Mouse (Mus musculus) layer of hippocampus, adult 18-20 months (tissue): Measurements from ENCODE around the gene Zfp691. TPM values are rescaled to one million over a fixed set of nuclear protein-coding genes. Genes with fewer than 3 reads are reported as not detected.

Source experiments
- DNase-seq, 2 experiments: peaks; one replicate each; pipeline ENCODE4 v3.0.0; 2022; ENCODE audit warnings: low spot score in 2 of 2
- total RNA-seq, 2 experiments: library from RNA; stranded (reverse); gene quantifications; 2 replicates each; pipeline ENCODE4 v1.2.3; 2021

The Zfp691 gene
- total RNA-seq, 2 experiments from 2014 or later: 6.8 to 8.2 TPM

DNA sequence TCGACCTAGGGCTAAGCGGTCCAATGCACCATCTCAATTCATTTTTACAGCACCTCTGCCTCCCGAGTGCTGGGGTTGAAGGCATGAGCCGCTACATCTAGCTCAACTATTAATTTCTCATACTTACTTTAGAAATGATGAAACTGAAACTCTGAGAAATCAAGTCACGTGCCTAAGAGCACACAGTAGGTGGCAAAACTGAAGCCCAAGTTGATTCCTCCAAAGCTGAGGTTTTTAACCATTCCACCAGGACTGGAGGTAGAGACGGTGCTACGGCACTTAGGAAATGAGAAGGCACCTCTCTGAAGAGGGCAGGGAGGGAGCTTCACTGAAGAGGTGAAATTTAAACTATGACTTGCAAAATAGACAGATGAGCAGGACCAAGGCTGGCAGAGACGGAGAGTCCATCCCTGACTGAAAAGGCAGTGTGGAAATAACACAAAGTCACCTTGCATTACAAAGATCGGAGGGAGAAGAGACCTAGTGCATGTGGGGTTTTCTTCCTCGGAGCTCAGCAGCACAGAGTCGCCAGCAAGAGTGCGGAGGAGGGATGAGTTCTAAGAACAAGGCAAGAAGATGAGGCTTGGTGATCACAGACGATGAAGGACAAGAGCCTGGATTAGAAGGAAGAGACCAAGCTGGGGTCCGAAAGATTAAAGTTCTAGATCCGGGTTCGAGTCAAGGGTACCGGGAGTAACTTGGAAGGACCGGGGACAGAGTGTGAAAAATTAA, 910 bp downstream of the Zfp691 start:
- DNase-seq: peak in 1 of 2 experiments; percentile 26

DNA sequence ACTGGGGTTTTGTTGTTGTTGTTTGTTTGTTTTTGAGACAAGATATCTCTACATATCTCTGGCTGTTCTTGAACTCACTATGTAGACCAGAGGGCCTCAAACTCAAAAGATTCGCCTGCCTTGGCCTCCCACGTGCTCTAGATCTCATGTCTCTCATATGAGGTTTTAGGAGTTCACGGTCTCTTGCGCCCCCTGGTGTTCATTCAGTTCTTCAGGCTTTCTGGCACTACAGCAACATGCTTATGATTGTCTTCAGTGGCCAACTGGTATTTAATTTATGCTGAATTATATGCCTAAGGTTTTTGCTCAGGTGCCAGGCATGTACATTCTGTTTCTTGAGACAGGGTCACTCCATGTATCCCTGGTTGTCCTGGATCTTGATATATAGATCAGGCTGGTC, 6.3 kb downstream of the Zfp691 start:
- DNase-seq: peak; percentile 71 to 93

GRCm38 (mm10) chr4:119167068-119167467, 6.9 kb downstream of the Zfp691 start:
- DNase-seq: no peak

- no peak for DNase-seq
Measured at GRCm38 (mm10) chr4:119165916-119166315, 8.1 kb downstream of the Zfp691 start.

- DNase-seq: no peak
Measured at GRCm38 (mm10) chr4:119162990-119163389, 11.0 kb downstream of the Zfp691 start.

DNA sequence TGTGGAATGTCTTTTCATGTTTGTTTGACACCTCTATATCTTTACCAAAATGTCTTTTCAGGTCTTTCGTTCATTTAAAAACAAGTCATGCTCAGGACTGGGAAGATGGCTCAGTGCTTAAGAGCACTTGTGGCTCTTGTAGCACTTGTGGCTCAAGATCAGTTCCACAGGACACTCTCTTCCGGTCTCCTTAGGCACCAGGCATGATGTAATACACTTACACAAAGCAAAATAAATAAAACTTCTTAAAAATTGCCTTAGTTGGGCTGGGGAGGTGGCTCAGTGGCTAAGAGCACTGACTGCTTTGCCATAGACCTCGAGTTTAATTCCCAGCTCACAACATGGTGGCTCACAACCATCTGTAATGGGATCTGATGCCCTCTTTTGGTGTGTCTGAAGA, 12.6 kb downstream of the Zfp691 start:
- DNase-seq: no peak

DNA sequence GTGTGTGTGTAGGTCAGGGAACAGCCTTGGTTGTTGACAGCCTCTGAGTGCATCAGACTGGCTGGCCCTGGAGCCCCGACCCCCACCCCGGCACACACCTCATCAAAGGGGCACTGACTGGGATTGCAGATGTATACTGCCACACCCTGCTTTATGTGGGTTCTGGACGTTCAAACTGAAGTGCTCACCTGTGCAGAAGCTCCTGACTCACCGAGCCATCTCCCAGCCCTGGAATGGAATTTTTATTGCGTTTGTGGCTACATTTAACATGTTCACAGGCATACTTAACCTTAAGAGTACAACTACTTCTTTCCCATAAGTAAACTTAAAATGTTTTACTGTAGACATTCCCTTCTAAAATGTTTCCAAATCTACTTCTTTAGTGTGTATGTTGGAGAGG, 16.1 kb downstream of the Zfp691 start:
- no peak for DNase-seq

DNA sequence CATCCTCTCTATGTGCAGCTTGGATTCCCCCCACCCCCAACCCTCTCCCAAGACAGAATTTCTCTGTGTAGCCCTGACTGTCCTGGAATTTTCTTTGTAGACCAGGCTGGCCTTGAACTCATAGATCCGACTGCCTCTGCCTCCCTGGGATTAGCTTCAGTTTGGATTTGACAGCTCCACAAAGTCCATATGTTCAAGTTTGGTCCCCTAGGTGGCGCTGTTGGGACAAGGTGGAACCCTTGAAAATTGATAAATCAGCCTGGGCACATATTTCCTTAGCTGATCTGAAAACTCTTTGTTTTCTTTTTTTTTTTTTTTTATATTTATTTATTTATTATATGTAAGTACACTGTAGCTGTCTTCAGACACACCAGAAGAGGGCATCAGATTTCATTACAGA, 16.8 kb downstream of the Zfp691 start:
- peak in 1 of 2 experiments; percentile 67 for DNase-seq

DNA sequence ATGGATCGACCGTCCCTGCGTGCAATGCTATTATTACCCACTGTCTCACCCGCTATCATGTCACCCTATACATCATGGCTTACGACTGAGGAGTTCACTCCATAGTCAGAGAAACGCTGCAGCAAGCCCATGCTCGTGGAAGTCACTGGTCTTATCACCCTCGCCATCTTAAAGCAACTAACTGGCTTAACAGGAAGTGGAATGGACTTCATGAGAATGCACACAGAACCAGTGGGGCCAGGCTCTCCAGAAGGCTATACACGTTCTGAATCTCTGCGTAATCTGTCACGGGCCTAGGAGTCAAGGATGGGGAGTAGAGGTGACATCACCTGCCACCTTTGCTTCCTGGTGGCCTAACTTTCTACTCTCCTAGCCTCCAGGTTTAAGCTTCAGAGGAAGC, 25.3 kb downstream of the Zfp691 start:
- DNase-seq: no peak

GRCm38 (mm10) chr4:119147347-119147746, 26.6 kb downstream of the Zfp691 start:
- no peak for DNase-seq

DNA sequence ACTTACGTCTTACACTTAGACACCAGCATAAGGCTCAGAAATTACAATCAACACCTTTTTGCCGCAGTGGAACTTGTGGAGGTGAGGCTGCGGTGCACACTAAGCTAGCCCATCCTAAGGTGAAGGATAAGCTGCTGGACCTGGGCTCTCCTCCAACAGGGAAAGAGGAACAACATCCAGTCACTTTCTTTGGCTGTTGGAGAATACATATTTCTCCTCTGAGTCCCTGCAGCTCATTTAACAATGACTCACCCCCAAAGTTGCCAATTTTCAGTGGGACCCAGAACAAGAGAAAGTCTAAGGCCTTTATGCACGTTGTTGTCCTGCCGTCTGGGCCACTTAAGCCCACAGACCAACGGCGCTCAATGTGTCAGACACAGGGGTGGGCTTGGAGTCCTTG, 27.2 kb downstream of the Zfp691 start:
- no peak for DNase-seq

- DNase-seq: peak in 1 of 2 experiments; percentile 63
Measured at GRCm38 (mm10) chr4:119142230-119142871, 31.6 kb downstream of the Zfp691 start.

DNA sequence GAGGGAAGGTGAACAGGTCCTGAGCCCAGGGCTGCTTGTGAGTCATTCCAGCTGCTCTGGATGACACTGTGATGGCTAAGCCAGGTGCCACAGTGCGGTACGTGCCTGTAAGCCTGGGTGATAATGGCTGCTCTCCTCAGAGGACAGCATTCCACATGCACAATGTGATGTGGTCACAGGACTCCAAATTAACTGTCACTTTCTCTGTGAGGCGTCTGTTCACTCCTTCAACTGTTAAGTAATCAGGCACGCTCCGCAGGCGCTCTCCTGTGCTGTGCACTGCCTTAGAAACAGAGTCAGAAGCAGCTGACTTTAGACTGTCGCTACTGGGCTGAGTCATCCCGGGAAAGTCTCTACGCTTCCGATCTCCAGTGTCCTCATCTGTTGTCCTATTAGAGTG, 32.8 kb downstream of the Zfp691 start:
- DNase-seq: peak in 1 of 2 experiments; percentile 27

- DNase-seq: peak in 1 of 2 experiments; percentile 20
Measured at GRCm38 (mm10) chr4:119140126-119140525, 33.9 kb downstream of the Zfp691 start.

DNA sequence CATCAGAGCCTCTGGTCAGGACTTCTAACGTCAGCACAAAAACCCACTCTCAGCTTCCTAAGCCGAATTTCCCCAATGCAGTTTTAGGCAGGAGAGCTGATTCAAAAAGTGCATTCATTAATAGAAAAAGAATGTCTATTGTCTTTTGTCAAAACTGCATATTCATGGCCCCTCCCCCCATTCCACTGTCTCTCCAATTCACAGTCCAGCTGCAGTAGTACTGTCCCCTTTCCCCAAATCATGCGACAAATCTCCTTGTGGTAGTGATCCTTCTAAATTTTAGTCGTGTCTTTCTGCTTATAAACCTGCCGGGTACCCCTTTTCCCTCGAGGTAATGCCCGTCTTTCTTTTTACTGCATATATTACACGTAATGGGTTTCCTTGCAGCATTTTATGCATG, 35.2 kb downstream of the Zfp691 start:
- DNase-seq: peak in 1 of 2 experiments; percentile 43

- peak; percentile 43 to 63 for DNase-seq
Measured at GRCm38 (mm10) chr4:119138171-119138570, 35.8 kb downstream of the Zfp691 start.

- no peak for DNase-seq
Measured at GRCm38 (mm10) chr4:119137313-119137712, 36.7 kb downstream of the Zfp691 start.

DNA sequence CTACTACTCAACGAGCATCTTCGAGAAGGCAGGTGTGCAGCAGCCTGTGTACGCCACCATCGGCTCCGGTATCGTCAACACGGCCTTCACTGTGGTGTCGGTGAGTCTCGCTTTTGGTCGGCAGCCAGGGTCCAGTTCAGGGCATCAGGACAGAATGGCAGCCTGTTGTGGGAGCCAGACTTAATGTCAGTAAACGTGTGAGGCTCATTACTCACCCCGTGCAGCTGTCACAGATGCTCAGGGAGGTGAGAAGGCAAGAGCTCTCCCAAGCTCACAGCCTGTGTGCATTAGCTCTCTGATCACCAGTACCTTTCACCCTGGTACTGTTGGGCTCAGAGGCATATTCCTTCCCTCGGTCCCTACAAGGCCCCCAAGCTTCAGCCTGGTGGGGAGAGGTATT, 40.1 kb downstream of the Zfp691 start:
- no peak for DNase-seq

- no peak for DNase-seq
Measured at GRCm38 (mm10) chr4:119133306-119133705, 40.7 kb downstream of the Zfp691 start.

GRCm38 (mm10) chr4:119131189-119131910, 42.6 kb downstream of the Zfp691 start:
- DNase-seq: no peak

DNA sequence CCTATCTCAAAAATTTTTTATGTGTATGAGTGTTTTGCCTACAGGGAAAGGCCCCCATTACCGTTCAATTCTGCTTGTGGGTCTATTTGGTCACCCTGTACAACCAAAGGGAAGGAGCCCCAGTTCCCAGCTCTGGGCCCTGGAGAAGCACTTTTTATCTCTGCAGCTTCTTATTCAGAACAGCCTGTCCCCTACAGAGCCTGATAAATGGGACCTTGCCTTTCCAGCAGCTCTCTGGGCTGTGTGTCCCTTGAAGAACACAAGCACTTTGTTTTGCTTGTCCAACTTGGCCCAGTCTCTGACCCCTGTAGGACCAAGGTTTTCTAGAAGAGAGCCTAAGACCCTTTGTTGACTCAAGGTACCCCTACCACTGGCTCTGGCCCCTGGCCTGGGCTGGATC, 44.9 kb downstream of the Zfp691 start:
- no peak for DNase-seq

DNA sequence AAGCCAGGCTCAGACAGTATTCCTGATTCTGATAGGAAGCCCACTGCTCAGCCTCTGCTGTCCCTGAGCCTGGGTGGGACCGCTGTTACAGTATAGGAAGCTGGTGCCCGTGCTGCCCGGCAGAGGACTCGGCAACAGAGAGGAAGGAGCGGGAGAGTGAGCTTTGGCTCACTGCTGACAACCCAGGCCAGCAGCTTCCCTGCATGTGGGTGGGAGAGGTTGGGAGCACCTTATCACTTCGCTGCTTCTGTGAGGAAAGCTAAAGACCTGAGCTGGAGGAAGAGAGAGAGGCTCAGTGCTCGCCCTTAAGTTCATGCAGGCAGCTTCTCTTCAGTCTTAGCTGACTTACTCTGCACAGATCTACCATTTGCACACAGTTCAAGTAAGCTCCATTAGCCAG, 45.4 kb downstream of the Zfp691 start:
- no peak for DNase-seq
